Mouse (Mus musculus): ENCODE measurements around the gene Rundc3a. TPM values are rescaled to one million over a fixed set of nuclear protein-coding genes. Genes with fewer than 3 reads are reported as not detected.

Gene Rundc3a
- polyA plus RNA-seq, 1 experiment = 446 TPM

DNA sequence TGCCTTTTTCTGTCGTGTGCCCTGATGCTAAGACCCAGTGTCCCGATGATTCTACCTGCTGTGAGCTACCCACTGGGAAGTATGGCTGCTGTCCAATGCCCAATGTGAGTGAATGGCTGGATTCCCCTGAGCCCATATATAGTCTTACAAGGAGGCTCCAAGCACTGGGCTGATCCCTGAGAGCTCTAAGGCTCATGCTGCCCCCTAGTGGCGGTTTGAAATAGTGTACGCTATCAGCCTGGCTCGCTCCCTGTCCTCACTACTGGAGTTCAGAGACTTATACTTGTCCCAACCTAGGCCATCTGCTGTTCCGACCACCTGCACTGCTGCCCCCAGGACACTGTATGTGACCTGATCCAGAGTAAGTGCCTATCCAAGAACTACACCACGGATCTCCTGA lies 41.2 kb downstream of the Rundc3a start:
- DNase-seq = peak; percentile 86 to 91
- 3% methylated on average over 7 of the region's 7 CpGs for WGBS
- H3K4me1 ChIP-seq (ENCODE audit: control insufficient read depth, insufficient read depth, low read length) = peaks cover 55% of the 10 kb centered on the region
- no peak overlapping the region for H3K27ac ChIP-seq (ENCODE audit: insufficient read depth, low read length)
- no peak overlapping the region for H3K4me3 ChIP-seq (replicated peaks; ENCODE audit: insufficient read depth, low read depth, low read length)
- TF ChIP-seq CTCF (IDR thresholded peaks at IDR 0.05; ENCODE audit: borderline replicate concordance, insufficient read depth, low read depth, low read length) (peak; percentile 86), POLR2A (IDR thresholded peaks at IDR 0.05; ENCODE audit: borderline replicate concordance, insufficient read depth, low read length) (no peak)
- H3K27me3 ChIP-seq (ENCODE audit: control insufficient read depth, insufficient read depth, low read length) = no peaks in the 10 kb centered on the region

DNA sequence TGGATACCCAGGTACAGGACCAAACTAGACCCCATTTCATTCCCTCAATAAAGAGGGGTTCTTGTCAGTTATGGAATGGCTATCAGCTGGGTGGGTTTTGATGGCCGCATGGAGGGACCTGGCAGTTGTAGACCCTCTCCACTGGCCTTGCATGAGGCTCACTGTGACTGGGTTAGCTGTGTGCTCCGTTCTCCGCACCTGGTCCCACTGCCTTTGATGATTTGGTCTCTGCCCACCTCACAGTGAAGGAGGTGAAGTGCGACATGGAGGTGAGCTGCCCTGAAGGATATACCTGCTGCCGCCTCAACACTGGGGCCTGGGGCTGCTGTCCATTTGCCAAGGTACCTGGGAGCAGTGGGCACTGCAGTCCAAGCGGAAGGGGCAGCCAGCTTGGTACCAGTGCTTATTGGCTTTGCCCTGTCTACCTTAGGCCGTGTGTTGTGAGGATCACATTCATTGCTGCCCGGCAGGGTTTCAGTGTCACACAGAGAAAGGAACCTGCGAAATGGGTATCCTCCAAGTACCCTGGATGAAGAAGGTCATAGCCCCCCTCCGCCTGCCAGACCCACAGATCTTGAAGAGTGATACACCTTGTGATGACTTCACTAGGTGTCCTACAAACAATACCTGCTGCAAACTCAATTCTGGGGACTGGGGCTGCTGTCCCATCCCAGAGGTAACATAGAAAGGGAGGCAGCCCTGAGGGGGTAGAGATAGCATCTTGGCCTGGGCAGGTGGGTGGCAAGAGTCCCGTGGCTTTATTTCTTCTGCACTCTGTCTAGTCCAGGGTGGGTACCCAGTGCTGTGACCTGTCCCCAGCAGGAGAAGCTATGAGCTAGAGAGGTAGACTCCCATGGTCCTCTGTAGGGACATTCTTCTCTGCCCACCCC lies 41.9 kb downstream of the Rundc3a start:
- H3K4me1 ChIP-seq (ENCODE audit: control insufficient read depth, insufficient read depth, low read length) = peaks cover 62% of the 10 kb centered on the region
- 85% methylated on average over 11 of the region's 11 CpGs for WGBS
- H3K27me3 ChIP-seq (ENCODE audit: control insufficient read depth, insufficient read depth, low read length) = no peaks in the 10 kb centered on the region
- no peak for TF ChIP-seq CTCF (IDR thresholded peaks at IDR 0.05; ENCODE audit: borderline replicate concordance, insufficient read depth, low read depth, low read length)
- no peak for TF ChIP-seq POLR2A (IDR thresholded peaks at IDR 0.05; ENCODE audit: borderline replicate concordance, insufficient read depth, low read length)
- no peak overlapping the region for H3K27ac ChIP-seq (ENCODE audit: insufficient read depth, low read length)
- DNase-seq = peak in 1 of 2 experiments; percentile 29
- no peak overlapping the region for H3K4me3 ChIP-seq (replicated peaks; ENCODE audit: insufficient read depth, low read depth, low read length)

GRCm38 (mm10) chr11:102435754-102436470 lies 42.7 kb downstream of the Rundc3a start:
- peak; percentile 48 to 57 for DNase-seq
- no peak overlapping the region for H3K27ac ChIP-seq (ENCODE audit: insufficient read depth, low read length)
- no peak overlapping the region for H3K4me3 ChIP-seq (replicated peaks; ENCODE audit: insufficient read depth, low read depth, low read length)
- 69% methylated on average over 18 of the region's 18 CpGs for WGBS
- TF ChIP-seq CTCF (IDR thresholded peaks at IDR 0.05; ENCODE audit: borderline replicate concordance, insufficient read depth, low read depth, low read length) (no peak), POLR2A (IDR thresholded peaks at IDR 0.05; ENCODE audit: borderline replicate concordance, insufficient read depth, low read length) (no peak)
- H3K4me1 ChIP-seq (ENCODE audit: control insufficient read depth, insufficient read depth, low read length) = peaks cover 63% of the 10 kb centered on the region
- no peaks in the 10 kb centered on the region for H3K27me3 ChIP-seq (ENCODE audit: control insufficient read depth, insufficient read depth, low read length)

GRCm38 (mm10) chr11:102436471-102436790 lies 43.2 kb downstream of the Rundc3a start:
- Histone ChIP-seq H3K4me3 (replicated peaks; ENCODE audit: insufficient read depth, low read depth, low read length) (no peak overlapping the region), H3K4me1 (ENCODE audit: control insufficient read depth, insufficient read depth, low read length) (peaks cover 59% of the 10 kb centered on the region), H3K27ac (ENCODE audit: insufficient read depth, low read length) (no peak overlapping the region), H3K27me3 (ENCODE audit: control insufficient read depth, insufficient read depth, low read length) (no peaks in the 10 kb centered on the region)
- TF ChIP-seq POLR2A (IDR thresholded peaks at IDR 0.05; ENCODE audit: borderline replicate concordance, insufficient read depth, low read length) = no peak
- no peak for TF ChIP-seq CTCF (IDR thresholded peaks at IDR 0.05; ENCODE audit: borderline replicate concordance, insufficient read depth, low read depth, low read length)
- WGBS = 77% methylated on average over 10 of the region's 10 CpGs
- DNase-seq = no peak

GRCm38 (mm10) chr11:102437120-102438061 lies 44.2 kb downstream of the Rundc3a start:
- H3K4me1 ChIP-seq (ENCODE audit: control insufficient read depth, insufficient read depth, low read length) = peaks cover 55% of the 10 kb centered on the region
- peak; percentile 58 to 69 for DNase-seq
- 20% methylated on average over 87 of the region's 87 CpGs for WGBS
- peak overlapping the region; percentile 48 for H3K4me3 ChIP-seq (replicated peaks; ENCODE audit: insufficient read depth, low read depth, low read length)
- no peaks in the 10 kb centered on the region for H3K27me3 ChIP-seq (ENCODE audit: control insufficient read depth, insufficient read depth, low read length)
- TF ChIP-seq POLR2A (IDR thresholded peaks at IDR 0.05; ENCODE audit: borderline replicate concordance, insufficient read depth, low read length) (no peak), CTCF (IDR thresholded peaks at IDR 0.05; ENCODE audit: borderline replicate concordance, insufficient read depth, low read depth, low read length) (peak; percentile 7; the same call in 1 of the 2 replicates)
- H3K27ac ChIP-seq (ENCODE audit: insufficient read depth, low read length) = peak overlapping the region; percentile 86

- WGBS = 14% methylated on average over 77 of the region's 77 CpGs
- H3K27ac ChIP-seq (ENCODE audit: insufficient read depth, low read length) = peak overlapping the region; percentile 86
- peak overlapping the region; percentile 48 for H3K4me3 ChIP-seq (replicated peaks; ENCODE audit: insufficient read depth, low read depth, low read length)
Observed at GRCm38 (mm10) chr11:102438212-102439092, 45.2 kb downstream of the Rundc3a start.

More at GRCm38 (mm10) chr11:102438212-102439092, 45.2 kb downstream of the Rundc3a start:
- TF ChIP-seq CTCF (IDR thresholded peaks at IDR 0.05; ENCODE audit: borderline replicate concordance, insufficient read depth, low read depth, low read length) = peak; percentile 56
- TF ChIP-seq POLR2A (IDR thresholded peaks at IDR 0.05; ENCODE audit: borderline replicate concordance, insufficient read depth, low read length) = no peak
- Histone ChIP-seq H3K27me3 (ENCODE audit: control insufficient read depth, insufficient read depth, low read length) (no peaks in the 10 kb centered on the region), H3K4me1 (ENCODE audit: control insufficient read depth, insufficient read depth, low read length) (peaks cover 45% of the 10 kb centered on the region)
- peak; percentile 80 to 89 for DNase-seq
